Mouse (Mus musculus): ENCODE results near the gene Slc12a9. TPM values are rescaled to one million over a fixed set of nuclear protein-coding genes. Genes with fewer than 3 reads are reported as not detected.
A peak's percentile ranks its signal among the peaks of the same experiment; 100 is the strongest.

Slc12a9 gene
- polyA plus RNA-seq, 1 experiment from 2014 or later = 23.4 TPM

GRCm38 (mm10) chr5:137343869-137344268, 10.5 kb upstream of the Slc12a9 start:
- no peaks in the 10 kb centered on the region for H3K9me3 ChIP-seq
- no peak overlapping the region for H3K4me2 ChIP-seq (replicated peaks)
- no peak overlapping the region for H3K4me3 ChIP-seq (replicated peaks)
- no peaks in the 10 kb centered on the region for H3K36me3 ChIP-seq
- ATAC-seq = no peak
- H3K27me3 ChIP-seq = peaks cover 7% of the 10 kb centered on the region
- no peak overlapping the region for H3K27ac ChIP-seq
- peaks cover 26% of the 10 kb centered on the region for H3K4me1 ChIP-seq (replicated peaks)
- H3K9ac ChIP-seq (replicated peaks) = no peak overlapping the region

- Histone ChIP-seq H3K4me3 (replicated peaks) (no peak overlapping the region), H3K27ac (no peak overlapping the region), H3K4me1 (replicated peaks) (peaks cover 24% of the 10 kb centered on the region), H3K27me3 (peaks cover 2% of the 10 kb centered on the region; the same call in 1 of the 2 replicates), H3K9ac (replicated peaks) (no peak overlapping the region), H3K9me3 (no peaks in the 10 kb centered on the region), H3K4me2 (replicated peaks) (no peak overlapping the region), H3K36me3 (no peaks in the 10 kb centered on the region)
- ATAC-seq = no peak
- WGBS = 93% methylated on average over 5 of the region's 5 CpGs
Observed at GRCm38 (mm10) chr5:137343412-137343811, 10.0 kb upstream of the Slc12a9 start.

- Histone ChIP-seq H3K27me3 (no peaks in the 10 kb centered on the region), H3K4me2 (replicated peaks) (no peak overlapping the region), H3K4me3 (replicated peaks) (no peak overlapping the region), H3K9me3 (no peaks in the 10 kb centered on the region), H3K27ac (no peak overlapping the region), H3K9ac (replicated peaks) (no peak overlapping the region), H3K36me3 (no peaks in the 10 kb centered on the region), H3K4me1 (replicated peaks) (peaks cover 20% of the 10 kb centered on the region)
- no peak for ATAC-seq
- 85% methylated on average over 7 of the region's 7 CpGs for WGBS
Observed at GRCm38 (mm10) chr5:137342407-137343012, 9.1 kb upstream of the Slc12a9 start.

- peak overlapping the region; percentile 67; the same call in 1 of the 2 replicates for H3K9ac ChIP-seq (replicated peaks)
- ATAC-seq = no peak
- 72% methylated on average over 6 of the region's 6 CpGs for WGBS
Observed at GRCm38 (mm10) chr5:137340222-137340621, 6.8 kb upstream of the Slc12a9 start.

GRCm38 (mm10) chr5:137339290-137339979, 6.0 kb upstream of the Slc12a9 start:
- ATAC-seq = peak; percentile 71
- Histone ChIP-seq H3K27me3 (0 out of 2 replicates have a peak, but pooled peaks cover 3% of the 10 kb centered on the region), H3K36me3 (no peaks in the 10 kb centered on the region), H3K4me3 (replicated peaks) (peak overlapping the region; percentile 44), H3K9me3 (no peaks in the 10 kb centered on the region), H3K9ac (replicated peaks) (peak overlapping the region; percentile 67), H3K27ac (peak overlapping the region; percentile 84), H3K4me1 (replicated peaks) (peaks cover 15% of the 10 kb centered on the region), H3K4me2 (replicated peaks) (peak overlapping the region; percentile 80)
- 5% methylated on average over 22 of the region's 22 CpGs for WGBS

More at GRCm38 (mm10) chr5:137340222-137340621, 6.8 kb upstream of the Slc12a9 start:
- 0 out of 2 replicates have a peak, but pooled peaks cover 3% of the 10 kb centered on the region for H3K27me3 ChIP-seq
- 0 out of 2 replicates have a peak overlapping the region, but pooled peaks have one; percentile 44 for H3K4me3 ChIP-seq (replicated peaks)
- H3K9me3 ChIP-seq = no peaks in the 10 kb centered on the region
- H3K27ac ChIP-seq = no peak overlapping the region
- H3K4me1 ChIP-seq (replicated peaks) = peaks cover 15% of the 10 kb centered on the region
- no peaks in the 10 kb centered on the region for H3K36me3 ChIP-seq
- H3K4me2 ChIP-seq (replicated peaks) = peak overlapping the region; percentile 80; the same call in 1 of the 2 replicates

- peak overlapping the region; percentile 67 for H3K9ac ChIP-seq (replicated peaks)
- peak overlapping the region; percentile 44 for H3K4me3 ChIP-seq (replicated peaks)
- peak overlapping the region; percentile 80 for H3K4me2 ChIP-seq (replicated peaks)
- peak overlapping the region; percentile 84 for H3K27ac ChIP-seq
- peaks cover 15% of the 10 kb centered on the region for H3K4me1 ChIP-seq (replicated peaks)
- no peaks in the 10 kb centered on the region for H3K9me3 ChIP-seq
- no peaks in the 10 kb centered on the region for H3K36me3 ChIP-seq
- WGBS = 1% methylated on average over 11 of the region's 11 CpGs
- 0 out of 2 replicates have a peak, but pooled peaks cover 3% of the 10 kb centered on the region for H3K27me3 ChIP-seq
- peak; percentile 22 for ATAC-seq
Observed at GRCm38 (mm10) chr5:137338663-137339289, 5.4 kb upstream of the Slc12a9 start.

GRCm38 (mm10) chr5:137338256-137338655, 4.9 kb upstream of the Slc12a9 start:
- peak; percentile 82 for ATAC-seq
- H3K4me3 ChIP-seq (replicated peaks) = peak overlapping the region; percentile 44

GRCm38 (mm10) chr5:137337190-137337589, 3.8 kb upstream of the Slc12a9 start:
- no peak overlapping the region for H3K4me2 ChIP-seq (replicated peaks)
- H3K27ac ChIP-seq = no peak overlapping the region
- H3K36me3 ChIP-seq = no peaks in the 10 kb centered on the region
- H3K4me3 ChIP-seq (replicated peaks) = no peak overlapping the region
- 0 out of 2 replicates have a peak, but pooled peaks cover 3% of the 10 kb centered on the region for H3K27me3 ChIP-seq
- 56% methylated on average over 8 of the region's 8 CpGs for WGBS
- no peak overlapping the region for H3K9ac ChIP-seq (replicated peaks)
- ATAC-seq = no peak
- no peaks in the 10 kb centered on the region for H3K9me3 ChIP-seq
- peaks cover 27% of the 10 kb centered on the region for H3K4me1 ChIP-seq (replicated peaks)

More at GRCm38 (mm10) chr5:137338256-137338655, 4.9 kb upstream of the Slc12a9 start:
- WGBS = under 1% methylated on average over 19 of the region's 19 CpGs
- Histone ChIP-seq H3K36me3 (no peaks in the 10 kb centered on the region), H3K4me2 (replicated peaks) (peak overlapping the region; percentile 80), H3K27me3 (0 out of 2 replicates have a peak, but pooled peaks cover 3% of the 10 kb centered on the region), H3K27ac (peak overlapping the region; percentile 84), H3K9ac (replicated peaks) (peak overlapping the region; percentile 67), H3K4me1 (replicated peaks) (peaks cover 17% of the 10 kb centered on the region), H3K9me3 (no peaks in the 10 kb centered on the region)

GRCm38 (mm10) chr5:137335066-137335465, 1.7 kb upstream of the Slc12a9 start:
- WGBS = 66% methylated on average over 6 of the region's 6 CpGs
- H3K4me3 ChIP-seq (replicated peaks) = no peak overlapping the region
- H3K4me1 ChIP-seq (replicated peaks) = peaks cover 31% of the 10 kb centered on the region
- H3K9me3 ChIP-seq = no peaks in the 10 kb centered on the region
- no peak overlapping the region for H3K9ac ChIP-seq (replicated peaks)
- 0 out of 2 replicates have a peak, but pooled peaks cover 3% of the 10 kb centered on the region for H3K27me3 ChIP-seq
- no peak overlapping the region for H3K27ac ChIP-seq
- H3K4me2 ChIP-seq (replicated peaks) = no peak overlapping the region
- H3K36me3 ChIP-seq = peaks cover 3% of the 10 kb centered on the region; the same call in 1 of the 2 replicates
- ATAC-seq = no peak

GRCm38 (mm10) chr5:137334317-137334716, 920 bp upstream of the Slc12a9 start:
- Histone ChIP-seq H3K27me3 (0 out of 2 replicates have a peak, but pooled peaks cover 3% of the 10 kb centered on the region), H3K9ac (replicated peaks) (no peak overlapping the region), H3K9me3 (no peaks in the 10 kb centered on the region), H3K4me3 (replicated peaks) (peak overlapping the region; percentile 64; the same call in 1 of the 2 replicates), H3K36me3 (peaks cover 10% of the 10 kb centered on the region), H3K4me1 (replicated peaks) (peaks cover 24% of the 10 kb centered on the region), H3K4me2 (replicated peaks) (peak overlapping the region; percentile 89; the same call in 1 of the 2 replicates), H3K27ac (no peak overlapping the region)
- no peak for ATAC-seq
- WGBS = 58% methylated on average over 10 of the region's 10 CpGs

- H3K4me2 ChIP-seq (replicated peaks) = peak overlapping the region; percentile 89
- ATAC-seq = no peak
- 16% methylated on average over 15 of the region's 15 CpGs for WGBS
Observed at GRCm38 (mm10) chr5:137332857-137333511, 413 bp downstream of the Slc12a9 start.

More at GRCm38 (mm10) chr5:137332857-137333511, 413 bp downstream of the Slc12a9 start:
- Histone ChIP-seq H3K4me3 (replicated peaks) (peak overlapping the region; percentile 64), H3K9ac (replicated peaks) (peak overlapping the region; percentile 86), H3K4me1 (replicated peaks) (peaks cover 16% of the 10 kb centered on the region), H3K27me3 (0 out of 2 replicates have a peak, but pooled peaks cover 3% of the 10 kb centered on the region), H3K27ac (peak overlapping the region; percentile 78), H3K9me3 (no peaks in the 10 kb centered on the region), H3K36me3 (peaks cover 15% of the 10 kb centered on the region)

Measured in midbrain, embryonic 13.5 days (tissue).